Mouse (Mus musculus) olfactory bulb, adult 2 months (tissue): ENCODE data around the gene Gm21149. TPM values are rescaled to one million over a fixed set of nuclear protein-coding genes. Genes with fewer than 3 reads are reported as not detected.
"Not testable (repeated sequence)": the region's sequence is repeated elsewhere in the genome, so short reads cannot be mapped to it uniquely, and the experiment has no call there.

Experiments
- H3K27ac ChIP-seq: fragments of 200-500 bp; 2 replicates; pipeline ENCODE4 v1.5.1; 2012; ENCODE audit warnings: low read depth, low read length; ENCODE audit not compliant: insufficient read depth
- H3K4me1 ChIP-seq: fragments of 200-500 bp; 2 replicates; pipeline ENCODE4 v1.6.1; 2012; ENCODE audit warnings: low read length; ENCODE audit not compliant: control insufficient read depth, insufficient read depth
- H3K4me3 ChIP-seq: fragments of 200-500 bp; 2 replicates; pipeline ENCODE4 v1.5.1; 2012; ENCODE audit warnings: mild to moderate bottlenecking, low read depth, low read length, moderate library complexity; ENCODE audit not compliant: insufficient read depth
- CTCF ChIP-seq: fragments of 200-500 bp; IDR thresholded peaks from 2 replicates; pipeline ENCODE4 v1.5.1; 2012; ENCODE audit warnings: low read depth, mild to moderate bottlenecking, low read length, moderate library complexity; ENCODE audit not compliant: insufficient read depth
- POLR2A ChIP-seq: fragments of 200-500 bp; IDR thresholded peaks from 2 replicates; pipeline ENCODE4 v1.6.1; 2012; ENCODE audit warnings: mild to moderate bottlenecking, low read depth, low read length, moderate library complexity; ENCODE audit not compliant: insufficient read depth
- WGBS: fragments of 180-500 bp; shearing (Covaris S2); methylation state at CpG from one replicate; pipeline ENCODE4 v1.1.7; 2018; 5-methylcytosine and 5-hydroxymethylcytosine counted together
- polyA plus RNA-seq: library from polyadenylated mRNA; stranded (reverse); fragments of >200 nt; gene quantifications from 2 replicates; pipeline ENCODE4 v1.2.4, GENCODE M21; 2012; ENCODE audit warnings: low replicate concordance; ENCODE audit not compliant: missing spikeins, insufficient read depth, insufficient read length

Gene Gm21149
- polyA plus RNA-seq: not detected in 2 replicates

- 55% methylated on average over 1 of the region's 1 CpGs for WGBS
- H3K4me3 ChIP-seq, H3K27ac ChIP-seq, H3K4me1 ChIP-seq: not testable (repeated sequence)
These were observed at the start of gene Gm21149 for GRCm38 (mm10) chr5:15476423-15476822. Gm21149 (minus strand) TSS chr5:15476523.

DNA sequence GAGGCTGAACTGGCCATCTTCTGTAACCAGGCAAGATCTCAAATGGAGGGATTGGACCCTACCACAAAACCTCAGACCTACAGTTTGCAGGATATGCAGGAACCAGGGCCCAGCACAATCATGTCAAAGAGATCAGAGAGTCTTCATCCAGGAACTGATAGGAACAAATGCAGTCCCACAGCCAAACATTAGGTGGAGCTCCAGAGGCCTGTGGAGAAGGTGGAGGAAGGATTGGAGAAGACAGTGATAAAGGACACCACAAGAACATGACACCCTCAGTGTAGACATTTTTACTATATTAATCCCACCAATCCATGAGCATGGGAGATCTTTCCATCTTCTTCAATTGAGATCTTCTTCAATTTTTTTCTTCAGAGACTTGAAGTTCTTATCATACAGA, 46.1 kb upstream of the Gm21149 start:
- H3K4me3 ChIP-seq, H3K27ac ChIP-seq, H3K4me1 ChIP-seq: not testable (repeated sequence)

- 28% methylated on average over 2 of the region's 2 CpGs for WGBS
- not testable (repeated sequence) for H3K4me1 ChIP-seq, H3K27ac ChIP-seq, H3K4me3 ChIP-seq
These were observed 45.7 kb upstream of the Gm21149 start for GRCm38 (mm10) chr5:15522028-15522427.

DNA sequence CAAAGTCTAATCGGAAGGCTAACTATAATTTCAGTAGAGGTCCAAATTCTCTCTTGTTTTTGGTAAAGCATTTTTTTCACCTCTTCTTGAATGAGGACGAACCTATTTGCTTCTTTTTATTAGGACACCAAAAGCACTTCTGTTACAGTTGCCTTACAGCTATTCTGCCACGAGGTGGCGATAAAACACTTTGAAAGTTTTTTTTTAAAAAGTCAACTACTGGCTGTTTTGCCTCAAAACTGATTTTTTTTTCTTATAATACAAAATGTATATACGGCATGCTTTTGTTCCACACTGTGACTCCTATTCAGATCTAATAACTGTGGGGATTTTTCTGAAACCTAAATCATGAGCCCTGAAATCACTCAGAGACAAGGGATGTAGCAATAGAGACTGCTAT, 44.1 kb upstream of the Gm21149 start:
- H3K27ac ChIP-seq, H3K4me1 ChIP-seq, H3K4me3 ChIP-seq: not testable (repeated sequence)
- 21% methylated on average over 5 of the region's 5 CpGs for WGBS

DNA sequence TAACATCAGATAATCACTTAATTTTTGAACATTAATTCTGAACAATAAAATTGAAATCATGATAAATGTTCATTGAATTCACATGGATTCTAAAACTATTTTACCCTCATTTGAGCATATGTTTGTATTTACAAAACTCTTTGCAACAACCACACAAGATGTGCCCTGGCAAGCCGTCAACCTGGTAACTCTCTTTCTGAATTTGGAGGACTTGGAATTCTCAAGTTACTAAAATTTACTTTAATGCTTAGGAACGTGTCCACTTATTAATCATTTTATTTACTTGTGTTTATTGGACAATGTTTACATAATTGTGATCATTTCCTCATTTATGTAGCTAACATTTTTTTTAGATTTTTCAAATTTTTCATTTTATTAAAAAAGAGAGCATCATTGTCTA, 40.8 kb upstream of the Gm21149 start:
- H3K4me3 ChIP-seq, H3K27ac ChIP-seq: not testable (repeated sequence)
- WGBS: 79% methylated on average over 2 of the region's 2 CpGs

DNA sequence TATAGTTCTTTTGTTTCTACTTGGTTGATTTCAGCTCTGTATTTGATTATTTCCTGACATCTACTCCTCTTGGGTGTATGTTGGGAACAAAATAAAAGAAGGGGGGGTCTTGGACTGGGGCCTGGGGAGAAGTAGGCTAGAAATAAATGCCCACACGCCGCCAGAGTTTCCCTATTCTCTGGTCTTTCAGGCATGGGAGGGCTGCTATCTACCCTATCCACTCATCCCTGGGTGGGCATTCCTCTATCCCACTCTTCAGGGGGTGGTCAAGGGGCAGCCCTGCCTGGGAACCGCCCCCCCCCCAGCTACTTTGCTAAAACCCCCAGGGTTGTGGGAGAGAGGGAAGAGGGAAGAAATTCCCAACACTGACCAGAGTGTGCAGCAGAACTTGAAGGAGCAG, 35.9 kb upstream of the Gm21149 start:
- WGBS: 66% methylated on average over 3 of the region's 3 CpGs
- not testable (repeated sequence) for H3K27ac ChIP-seq, H3K4me1 ChIP-seq, H3K4me3 ChIP-seq

More for the DNA sequence above, 40.8 kb upstream of the Gm21149 start:
- not testable (repeated sequence) for H3K4me1 ChIP-seq

DNA sequence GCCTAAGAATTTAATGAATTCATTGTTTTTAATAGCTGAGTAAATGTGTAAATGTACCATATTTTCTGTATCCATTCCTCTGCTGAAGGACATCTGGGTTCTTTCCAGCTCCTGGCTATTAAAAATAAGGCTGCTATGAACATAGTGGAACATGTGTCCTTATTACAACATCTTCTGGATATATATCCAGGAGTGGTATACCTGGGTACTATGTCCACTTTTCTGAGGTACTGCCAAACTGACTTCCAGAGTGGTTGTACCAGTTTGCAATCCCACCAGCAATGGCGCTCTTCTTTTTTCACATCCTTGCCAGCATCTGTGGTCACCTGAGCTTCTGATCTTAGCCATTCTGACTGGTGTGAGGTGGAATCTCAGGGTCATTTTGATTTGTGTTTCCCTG, 33.6 kb upstream of the Gm21149 start:
- H3K4me3 ChIP-seq, H3K27ac ChIP-seq, H3K4me1 ChIP-seq: not testable (repeated sequence)
- 81% methylated on average over 1 of the region's 1 CpGs for WGBS

DNA sequence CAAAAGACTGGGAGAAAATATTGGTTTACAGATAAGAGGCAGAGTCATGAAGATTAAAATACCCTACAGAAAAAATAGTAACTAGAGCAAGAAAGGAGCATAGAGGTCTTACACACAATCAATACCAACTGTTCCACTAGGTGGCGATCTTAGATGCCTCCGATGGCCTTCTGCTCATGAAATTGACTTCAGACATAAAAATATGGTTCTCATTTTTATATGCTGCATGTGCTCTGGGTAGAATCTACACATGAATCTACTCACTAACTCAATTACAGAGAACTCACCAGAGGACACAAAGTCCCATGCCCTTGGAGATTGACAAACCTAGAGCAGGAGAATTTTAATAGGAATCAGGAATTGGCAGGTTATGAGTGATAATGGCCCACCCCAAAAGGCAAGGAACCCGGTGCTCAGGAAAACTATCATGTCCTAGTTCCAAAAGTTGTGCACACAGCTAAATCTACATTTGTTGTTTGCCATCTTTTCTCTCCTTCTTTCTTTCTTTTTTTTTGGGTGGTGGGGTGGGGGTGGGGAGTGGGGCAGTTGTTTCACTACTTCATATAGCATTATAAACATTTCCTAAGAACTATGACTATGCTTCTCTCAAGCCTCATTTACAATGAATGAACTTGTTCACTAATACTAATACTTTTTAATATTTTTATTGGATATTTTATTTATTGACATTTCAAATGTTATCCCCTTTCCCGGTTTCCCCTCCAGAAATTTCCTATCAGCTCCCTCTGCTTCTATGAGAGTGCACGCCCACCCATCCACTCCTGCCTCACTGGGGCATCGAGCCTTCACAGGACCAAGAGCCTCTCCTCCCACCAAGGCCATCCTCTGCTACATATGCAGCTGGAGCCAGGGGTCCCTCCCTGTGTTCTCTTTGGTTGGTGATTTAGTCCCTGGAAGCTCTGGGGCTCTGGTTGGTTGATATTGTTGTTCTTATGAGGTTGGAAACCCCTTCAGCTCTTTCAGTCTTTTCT, 32.4 kb upstream of the Gm21149 start:
- not testable (repeated sequence) for H3K4me3 ChIP-seq, H3K4me1 ChIP-seq, H3K27ac ChIP-seq
- 67% methylated on average over 6 of the region's 6 CpGs for WGBS

DNA sequence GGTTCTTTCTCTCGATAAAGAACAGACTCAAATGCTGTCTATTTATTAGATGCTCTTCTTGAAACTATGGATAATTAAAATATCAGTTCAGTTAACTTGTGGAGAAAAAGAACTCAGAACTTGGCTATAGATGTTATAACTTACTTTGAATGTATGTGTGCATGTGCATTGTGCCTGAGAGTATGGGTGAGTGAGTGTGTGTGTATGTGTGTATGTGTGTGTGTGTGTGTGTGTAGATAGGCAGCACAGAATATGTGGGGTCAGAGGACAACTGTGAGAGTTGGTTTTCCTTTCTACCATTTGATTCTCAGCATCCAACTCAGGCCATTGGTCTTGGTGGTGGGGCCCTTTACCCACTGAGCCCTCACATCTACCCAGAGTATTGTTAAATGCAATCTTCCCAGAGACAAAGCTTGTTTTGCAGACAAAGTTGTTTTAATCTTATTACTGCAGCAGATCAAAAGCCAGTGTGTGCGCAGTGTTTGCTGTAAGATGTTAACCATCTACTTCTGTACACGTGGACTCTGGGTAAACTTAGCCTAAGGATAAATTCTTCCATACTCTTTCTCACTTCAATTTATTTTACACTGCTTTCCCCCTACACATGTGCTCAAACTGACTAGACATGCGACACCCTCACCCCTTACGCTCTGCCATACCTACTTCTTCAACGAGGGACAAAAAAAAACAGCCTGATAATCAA, 31.6 kb upstream of the Gm21149 start:
- WGBS: 62% methylated on average over 6 of the region's 6 CpGs
- not testable (repeated sequence) for H3K4me1 ChIP-seq, H3K27ac ChIP-seq, H3K4me3 ChIP-seq

DNA sequence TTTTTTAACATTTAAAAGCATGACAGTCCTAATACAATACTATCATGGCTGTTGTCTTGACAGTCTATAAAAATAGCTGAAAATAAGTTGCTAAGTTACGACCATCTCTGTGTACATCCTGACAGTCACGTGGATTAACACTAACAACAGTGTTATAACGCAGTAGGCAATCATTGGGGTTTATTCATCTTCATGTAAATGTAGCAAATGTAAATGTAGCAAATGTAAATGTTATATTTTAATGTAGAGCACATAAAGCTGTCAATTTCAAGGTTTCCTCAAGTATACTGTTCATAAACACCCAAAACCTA, 30.9 kb upstream of the Gm21149 start:
- 74% methylated on average over 3 of the region's 3 CpGs for WGBS
- TF ChIP-seq POLR2A: no peak
- TF ChIP-seq CTCF: no peak
- H3K27ac ChIP-seq: no peak overlapping the region
- no peaks in the 10 kb centered on the region for H3K4me1 ChIP-seq
- no peak overlapping the region for H3K4me3 ChIP-seq
